Mouse (Mus musculus) adrenal gland, adult (tissue): ENCODE results near the gene Snx27.

Experiments
- DNase-seq, 2 experiments: peaks; one replicate each; pipeline ENCODE4 v3.0.0; 2022 to 2023; ENCODE audit warnings: low spot score in 1 of 2; ENCODE audit not compliant: inconsistent age in 2 of 2

Snx27 gene

DNA sequence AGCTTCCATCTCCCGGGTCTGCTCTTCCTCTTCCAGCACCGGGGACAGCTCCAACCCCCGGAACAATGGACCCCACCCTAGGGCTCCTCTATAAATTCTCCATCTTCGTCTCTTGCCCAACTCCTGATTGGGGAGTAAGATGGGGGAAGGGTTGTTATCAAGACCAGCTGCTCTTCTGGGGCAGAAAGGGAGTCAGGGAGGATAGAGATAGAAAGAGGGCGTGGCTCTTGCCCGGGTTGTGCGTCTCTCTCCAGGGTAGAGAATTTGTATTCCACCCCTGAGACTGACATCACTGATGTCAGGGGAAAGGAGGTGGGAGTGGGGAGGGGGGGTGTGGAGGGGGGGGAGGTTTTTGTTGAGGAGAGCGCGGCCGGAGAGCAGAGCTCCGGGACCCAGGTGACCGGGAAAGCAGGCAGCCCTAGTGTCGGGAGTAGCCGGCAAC lies 104.5 kb downstream of the Snx27 start, which contains the start of gene Celf3:
Celf3 (plus strand) TSS at position 315 of the 442 bp plus-strand sequence.
- peak; percentile 23 to 54 for DNase-seq

DNA sequence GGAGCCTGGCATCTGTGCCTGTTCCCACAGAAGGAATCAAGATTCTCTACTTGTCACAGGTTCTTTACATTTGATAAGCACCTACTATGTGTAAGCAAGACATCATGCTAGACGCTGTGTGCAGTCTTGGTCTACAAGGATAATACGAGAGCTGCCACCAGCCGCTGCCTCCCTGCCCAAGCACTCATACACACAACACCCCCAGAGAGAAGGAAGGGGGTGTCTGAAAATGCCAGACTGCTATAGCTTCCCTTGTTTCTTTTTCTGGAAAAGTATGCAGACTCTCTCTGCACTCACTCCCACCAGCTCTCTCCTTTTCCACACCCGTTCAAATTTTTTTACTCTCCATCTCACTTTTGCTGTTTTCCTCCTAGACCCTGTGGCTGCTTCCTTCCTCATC lies 105.1 kb downstream of the Snx27 start:
- no peak for DNase-seq

DNA sequence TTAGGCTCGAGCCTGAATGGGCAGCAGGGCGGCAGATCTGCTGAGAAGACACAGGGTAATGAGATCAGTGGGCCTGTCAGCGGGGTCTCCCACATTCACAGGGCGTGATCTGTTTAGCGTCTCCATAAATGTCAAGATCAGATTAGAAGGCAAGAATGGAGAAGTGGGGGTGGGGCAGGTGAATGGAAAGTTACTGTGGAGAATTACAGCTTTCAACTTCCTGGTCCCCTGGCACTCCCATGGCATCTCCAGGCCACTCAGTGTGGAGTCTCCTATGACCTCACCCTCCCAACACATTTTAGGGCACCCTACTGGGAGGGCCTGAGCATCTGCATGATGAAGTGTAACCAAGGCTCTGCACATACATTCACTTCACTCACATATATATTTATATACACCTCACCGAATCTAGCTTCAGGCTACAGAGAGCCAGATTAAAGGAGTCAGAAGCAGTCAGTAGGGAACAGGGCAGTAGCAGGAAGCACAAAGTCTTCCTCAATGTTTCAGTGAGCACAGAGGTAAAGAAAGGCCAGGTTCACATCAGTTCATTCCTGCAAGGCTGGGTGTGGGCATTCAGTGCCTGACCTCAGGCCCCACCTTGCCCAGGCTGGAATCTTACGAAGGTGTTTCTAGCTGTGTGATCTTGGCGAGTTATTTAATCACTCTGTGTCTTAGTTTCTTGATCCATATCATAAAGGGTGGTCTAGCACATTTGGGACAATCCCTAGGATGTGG lies 106.0 kb downstream of the Snx27 start:
- peak in 1 of 2 experiments; percentile 47 for DNase-seq

DNA sequence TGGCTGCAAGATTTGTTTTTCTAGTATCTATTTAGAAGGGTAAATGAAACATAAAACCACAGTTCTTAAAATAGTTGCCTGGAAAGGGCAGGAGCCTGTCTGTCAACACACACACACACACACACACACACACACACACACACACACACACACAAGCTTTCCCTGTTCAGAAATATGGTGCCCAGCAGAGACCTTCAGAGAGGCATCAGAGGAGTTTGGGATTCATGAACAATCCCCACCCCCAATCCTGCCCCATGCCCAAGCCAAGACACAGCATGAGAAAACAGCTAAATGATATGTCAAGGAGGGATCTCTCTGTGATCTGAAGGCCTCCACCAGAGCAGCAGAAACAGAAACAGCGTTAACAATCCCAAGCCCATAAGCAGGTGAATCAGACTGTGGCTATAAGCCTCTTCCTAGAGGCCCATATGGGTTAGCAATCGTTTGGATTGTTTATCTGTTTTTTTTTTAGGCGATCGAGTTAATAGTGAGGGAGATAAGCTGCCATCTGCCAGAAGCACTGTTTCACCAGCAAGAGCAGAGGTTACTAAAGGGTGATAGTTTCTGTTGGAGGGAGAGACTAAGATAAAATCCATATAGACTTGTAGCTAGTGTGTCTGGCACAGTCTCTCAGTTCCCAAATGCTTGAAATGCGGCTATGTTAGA lies 108.8 kb downstream of the Snx27 start:
- DNase-seq, result no peak

DNA sequence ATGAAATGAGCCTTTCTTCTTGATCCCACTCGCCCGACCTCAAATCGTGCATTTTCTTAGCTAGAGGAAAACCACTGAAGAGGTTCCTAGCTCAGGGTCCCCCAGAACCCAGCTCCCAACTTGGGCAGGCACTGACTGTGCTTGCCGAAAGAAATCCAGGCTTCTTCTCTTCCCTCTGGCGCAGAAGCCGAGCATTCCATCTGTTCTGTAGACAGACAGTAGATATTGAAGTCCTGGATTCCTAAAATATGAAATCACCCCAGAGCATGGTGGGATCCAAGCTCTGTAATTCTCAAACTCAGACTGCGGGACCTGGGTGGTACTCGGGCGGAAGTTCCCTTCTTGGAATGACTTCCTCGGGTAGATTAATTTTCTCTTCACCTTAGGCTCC lies 109.4 kb downstream of the Snx27 start:
- no peak for DNase-seq

DNA sequence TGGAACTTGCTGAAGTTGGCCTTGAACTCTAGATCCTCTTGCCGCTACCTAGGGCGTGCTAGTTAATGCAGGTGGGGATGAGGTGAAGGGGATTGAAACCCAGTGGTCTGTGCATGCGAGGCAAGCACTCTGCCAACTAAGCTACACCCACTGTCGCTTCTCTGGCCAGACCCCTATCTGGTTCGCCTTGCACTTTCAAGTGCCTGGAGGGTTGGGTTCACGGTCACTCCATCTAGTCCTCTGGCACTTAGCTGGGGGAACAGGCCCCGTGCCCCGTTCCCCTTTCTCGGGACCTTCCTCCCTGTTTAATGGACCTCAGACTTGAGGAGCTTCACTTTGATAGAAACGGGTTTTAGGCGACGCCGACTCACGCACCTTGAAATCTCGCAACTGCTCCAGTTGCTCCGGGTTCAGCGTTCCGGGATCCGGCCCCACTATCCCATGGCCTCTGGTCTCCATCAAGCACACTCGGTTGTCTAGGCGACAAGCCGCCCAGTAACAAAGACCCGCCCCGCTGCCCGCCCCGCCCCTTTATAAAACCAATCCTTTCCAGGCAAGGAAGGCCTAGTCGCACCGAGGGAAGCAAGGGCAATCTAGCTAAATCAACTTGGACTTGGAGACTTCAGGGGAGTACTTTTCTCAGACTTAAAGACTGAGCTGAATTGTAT lies 109.9 kb downstream of the Snx27 start:
- peak; percentile 23 to 58 for DNase-seq

DNA sequence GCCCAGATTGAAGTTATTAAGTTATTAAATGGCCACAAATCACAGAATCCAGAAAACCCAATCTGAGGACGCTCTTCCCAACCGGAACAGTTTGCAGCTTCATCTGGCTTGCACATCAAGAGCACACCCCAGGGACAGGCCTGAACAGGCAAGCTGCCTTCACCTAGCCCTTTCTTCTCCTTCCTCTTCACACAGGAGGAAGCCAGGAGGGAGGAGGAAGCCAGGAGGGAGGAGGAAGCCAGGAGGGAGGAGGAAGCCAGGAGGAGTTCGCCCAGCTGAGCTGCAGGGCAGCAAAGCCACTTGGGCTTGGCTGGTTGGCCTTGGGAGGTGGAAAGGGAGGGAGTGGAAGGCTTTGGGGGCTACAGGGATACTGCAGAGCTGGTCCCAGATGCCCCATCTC lies 113.6 kb downstream of the Snx27 start:
- DNase-seq, result no peak

DNA sequence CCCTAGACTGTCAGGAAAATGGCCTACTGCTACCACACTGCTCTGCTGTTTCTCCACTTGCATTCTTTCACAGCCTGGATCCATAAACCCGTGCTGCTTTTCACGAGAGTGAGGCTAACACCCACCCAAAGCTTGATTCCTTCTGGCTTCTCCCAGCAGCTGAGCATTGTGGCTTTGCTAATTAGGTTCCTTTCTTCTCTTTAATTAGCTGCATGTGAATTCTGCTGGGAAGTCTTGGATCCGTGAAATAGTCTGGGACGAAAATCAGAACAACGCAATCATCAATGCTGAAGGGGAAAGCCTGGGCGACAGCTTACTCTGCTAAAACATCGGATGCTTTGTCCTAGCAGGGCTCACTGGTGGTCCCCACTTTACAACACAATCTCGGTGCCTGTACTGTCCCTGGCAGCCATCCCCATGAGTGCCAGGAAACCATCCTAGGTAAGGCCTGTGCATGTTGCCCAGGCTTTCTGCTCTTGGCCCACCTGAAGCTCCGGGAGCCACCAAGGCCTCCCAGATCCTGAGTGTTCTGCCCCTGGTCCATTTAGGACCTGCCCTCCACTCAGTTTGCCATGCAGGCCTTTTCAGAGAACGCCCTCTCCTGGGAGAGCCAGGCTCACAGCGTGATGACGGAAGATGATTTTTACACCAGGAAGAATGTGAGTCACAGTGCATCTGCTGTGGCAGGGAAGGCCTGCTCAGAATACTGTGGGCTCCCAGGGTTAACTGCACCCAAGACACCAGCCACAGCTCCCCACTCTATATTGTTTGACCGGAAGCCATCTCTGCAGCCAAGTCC lies 116.7 kb downstream of the Snx27 start:
- DNase-seq, result no peak

DNA sequence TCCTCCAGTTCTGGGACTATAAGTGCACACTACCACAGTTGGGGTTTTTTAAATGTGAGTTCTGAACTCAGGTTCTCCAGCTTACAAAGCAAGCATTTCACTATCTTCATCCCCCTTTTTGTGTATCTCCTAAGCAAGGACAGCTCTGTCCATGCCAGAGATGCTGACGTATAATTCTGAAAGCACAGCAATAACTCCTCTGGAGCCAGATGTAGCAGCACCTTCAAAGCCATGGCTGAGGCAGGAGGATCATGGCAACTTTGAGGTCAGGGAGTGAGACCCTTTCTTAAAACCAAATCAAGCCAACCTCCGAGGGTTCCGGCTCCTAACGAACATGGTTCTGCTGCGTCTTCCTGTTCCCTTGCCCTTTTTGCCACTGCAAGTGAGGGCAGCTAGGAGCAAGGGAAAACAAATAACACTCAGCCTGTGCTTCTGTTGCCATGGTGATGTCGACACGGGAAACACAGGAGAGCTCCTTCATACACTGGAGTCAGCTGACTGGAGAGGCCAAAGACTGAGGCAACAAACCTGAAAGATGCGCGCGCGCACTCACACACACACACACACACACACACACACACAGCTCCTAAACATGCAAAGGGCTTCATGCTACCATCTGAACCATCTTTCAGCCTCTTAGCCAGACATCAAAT lies 118.5 kb downstream of the Snx27 start:
- peak in 1 of 2 experiments; percentile 47 for DNase-seq

DNA sequence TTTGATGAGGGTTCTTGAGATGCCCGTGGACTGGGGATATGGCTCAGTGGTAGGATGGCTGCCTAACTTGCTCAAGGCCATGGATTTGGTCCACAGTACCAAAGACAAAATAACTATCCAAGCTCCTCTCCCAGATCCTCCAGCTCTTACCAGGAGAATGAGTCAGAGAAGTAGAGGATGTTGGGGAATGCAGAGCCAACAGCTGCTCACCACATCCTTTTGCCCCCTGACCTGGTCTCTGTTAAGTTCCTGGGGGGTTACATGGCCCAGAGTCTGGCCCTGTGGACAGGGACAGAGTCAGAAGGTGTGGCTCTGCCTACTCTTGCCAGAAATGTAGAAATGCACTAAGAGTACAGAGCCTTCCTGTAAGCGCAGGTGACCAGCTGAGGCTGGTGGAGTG lies 122.7 kb downstream of the Snx27 start:
- DNase-seq, result no peak

DNA sequence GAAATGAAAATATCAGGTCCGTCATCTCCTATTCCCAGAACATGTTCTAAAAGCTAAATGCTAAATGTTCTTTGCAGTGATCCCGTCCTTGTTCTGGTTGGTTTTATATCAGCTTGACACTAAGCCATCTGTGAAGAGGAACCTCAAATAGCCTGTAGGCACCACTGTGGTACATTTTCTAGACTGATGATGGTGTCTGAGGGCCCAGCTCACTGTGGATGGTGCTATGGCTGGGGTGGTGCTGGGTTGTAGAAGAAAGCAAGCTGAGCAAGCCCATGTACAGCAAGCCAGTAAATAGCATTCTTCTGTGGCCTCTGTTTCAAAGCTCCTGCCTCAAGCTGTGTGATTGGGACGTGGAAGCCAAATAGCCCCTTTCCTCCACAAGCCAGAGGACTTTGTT lies 125.5 kb downstream of the Snx27 start:
- DNase-seq, result no peak

DNA sequence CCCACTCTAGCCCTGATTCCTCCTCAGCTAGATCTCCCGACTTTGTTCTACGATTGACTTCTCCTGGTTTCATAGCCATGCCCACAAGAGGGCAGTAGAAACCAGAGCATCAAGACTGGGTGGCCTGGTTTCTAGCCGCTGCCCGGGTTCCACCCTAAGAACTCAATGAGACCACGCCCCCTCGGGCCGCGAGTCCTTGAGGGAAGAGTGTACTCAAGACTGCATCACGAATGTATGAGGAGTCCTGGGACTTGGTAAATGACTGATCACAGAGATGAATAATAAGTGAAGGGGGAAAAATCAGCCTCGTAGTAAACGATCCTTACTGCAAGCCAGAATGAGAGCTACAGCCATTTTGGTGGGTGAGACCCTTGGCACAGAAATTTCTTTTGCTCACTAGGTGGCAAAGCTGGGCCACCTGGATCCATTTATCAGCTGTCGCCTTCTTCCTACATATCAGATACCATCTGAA lies 126.0 kb downstream of the Snx27 start:
- peak; percentile 86 to 94 for DNase-seq

DNA sequence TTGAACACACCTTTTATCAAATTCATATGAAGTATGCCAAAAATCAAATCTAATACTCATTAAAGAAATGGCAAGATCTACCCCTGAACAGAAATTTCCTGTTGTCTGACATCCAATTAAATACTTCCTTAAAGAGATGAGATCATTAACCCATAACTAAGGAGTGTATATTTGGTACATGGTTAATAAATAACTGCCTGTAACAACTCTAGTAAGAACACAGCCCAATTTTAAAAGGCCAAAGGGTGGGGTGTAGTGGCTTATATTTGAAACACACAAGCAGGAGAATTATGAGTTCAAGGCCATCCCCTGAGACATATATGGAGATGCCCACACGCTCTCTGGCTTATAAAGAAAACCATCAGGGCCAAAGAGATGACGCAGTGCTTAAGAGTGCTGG lies 133.1 kb downstream of the Snx27 start:
- DNase-seq, result no peak
